Mouse (Mus musculus): ENCODE measurements around the gene Ptpn22. TPM values are rescaled to one million over a fixed set of nuclear protein-coding genes. Genes with fewer than 3 reads are reported as not detected.

Gene Ptpn22
- polyA plus RNA-seq, 1 experiment from 2014 or later, result 0.28 TPM

DNA sequence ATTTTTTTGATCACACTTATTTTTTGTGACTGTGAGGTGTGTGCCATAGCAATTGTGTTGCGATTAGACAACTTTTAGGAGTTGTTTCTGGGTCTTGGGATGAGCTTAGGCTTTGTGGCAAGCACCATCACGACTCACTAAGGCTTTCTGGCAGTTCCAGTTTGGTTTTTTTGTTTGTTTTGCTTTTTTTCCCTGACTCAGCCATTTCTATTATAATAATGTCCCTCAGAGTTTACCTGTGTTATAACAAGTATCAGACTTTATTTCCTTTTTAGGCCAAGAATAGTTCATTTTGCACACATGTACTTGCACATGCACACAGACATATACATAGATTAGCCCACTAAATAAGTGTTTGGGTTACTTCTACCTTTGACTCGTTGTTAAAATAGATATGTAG is 101.0 kb downstream of the Ptpn22 start:
- no peak overlapping the region for H3K9ac ChIP-seq (replicated peaks)
- H3K27me3 ChIP-seq, result no peaks in the 10 kb centered on the region
- 94% methylated on average over 3 of the region's 3 CpGs for WGBS
- no peak overlapping the region for H3K4me2 ChIP-seq (replicated peaks)
- ATAC-seq (replicated peaks), result no peak
- H3K4me3 ChIP-seq, result no peak overlapping the region
- H3K4me1 ChIP-seq, result no peaks in the 10 kb centered on the region
- no peaks in the 10 kb centered on the region for H3K9me3 ChIP-seq
- H3K27ac ChIP-seq (replicated peaks), result no peak overlapping the region
- H3K36me3 ChIP-seq, result peaks cover 24% of the 10 kb centered on the region

Other genes starting within 250 kb of the Ptpn22 start
- 0.24 TPM in 1 of 2 replicates, not detected in the other for gene Atg4a-ps, start 213.7 kb upstream of the Ptpn22 start, polyA plus RNA-seq (2015; fragmentation: Nextera tagmentation; extraction: Ambion mirVana)
- 5.1 and 5.3 TPM in 2 replicates for gene Olfml3, start 121.8 kb upstream of the Ptpn22 start, polyA plus RNA-seq (2015; fragmentation: Nextera tagmentation; extraction: Ambion mirVana)
- gene Gm10964, start 120.4 kb upstream of the Ptpn22 start, polyA plus RNA-seq (2015; fragmentation: Nextera tagmentation; extraction: Ambion mirVana), result not detected in 2 replicates
- 13.0 and 13.5 TPM in 2 replicates for gene Hipk1, start 68.2 kb upstream of the Ptpn22 start, polyA plus RNA-seq (2015; fragmentation: Nextera tagmentation; extraction: Ambion mirVana)
- 24.2 and 26.8 TPM in 2 replicates for gene Dclre1b, start 50.4 kb upstream of the Ptpn22 start, polyA plus RNA-seq (2015; fragmentation: Nextera tagmentation; extraction: Ambion mirVana)
- gene Ap4b1, start 50.3 kb upstream of the Ptpn22 start, polyA plus RNA-seq (2015; fragmentation: Nextera tagmentation; extraction: Ambion mirVana), result 21.4 and 23.5 TPM in 2 replicates
- gene Gm43064, start 50.2 kb upstream of the Ptpn22 start, polyA plus RNA-seq (2015; fragmentation: Nextera tagmentation; extraction: Ambion mirVana), result 0.37 TPM in 1 of 2 replicates, not detected in the other
- 0.11 TPM in 1 of 2 replicates, not detected in the other for gene Bcl2l15, start 27.2 kb upstream of the Ptpn22 start, polyA plus RNA-seq (2015; fragmentation: Nextera tagmentation; extraction: Ambion mirVana)
- gene Rsbn1, start 54.3 kb downstream of the Ptpn22 start, polyA plus RNA-seq (2015; fragmentation: Nextera tagmentation; extraction: Ambion mirVana), result 25.6 and 27.0 TPM in 2 replicates
- gene Phtf1, start 108.3 kb downstream of the Ptpn22 start, polyA plus RNA-seq (2015; fragmentation: Nextera tagmentation; extraction: Ambion mirVana), result 26.9 and 28.9 TPM in 2 replicates